Mouse (Mus musculus) C2C12 (cell line): ENCODE results near the gene Ehmt2.

Experiments used
- CTCF ChIP-seq: IDR thresholded peaks from one replicate; pipeline ENCODE4 v1.5.1; 2011; ENCODE audit not compliant: control insufficient read depth, insufficient read depth, insufficient read length
- MYOG ChIP-seq: IDR thresholded peaks from one replicate; pipeline ENCODE4 v1.6.1; 2011; ENCODE audit not compliant: control insufficient read depth, insufficient read length; ENCODE audit errors: extremely low read depth

DNA sequence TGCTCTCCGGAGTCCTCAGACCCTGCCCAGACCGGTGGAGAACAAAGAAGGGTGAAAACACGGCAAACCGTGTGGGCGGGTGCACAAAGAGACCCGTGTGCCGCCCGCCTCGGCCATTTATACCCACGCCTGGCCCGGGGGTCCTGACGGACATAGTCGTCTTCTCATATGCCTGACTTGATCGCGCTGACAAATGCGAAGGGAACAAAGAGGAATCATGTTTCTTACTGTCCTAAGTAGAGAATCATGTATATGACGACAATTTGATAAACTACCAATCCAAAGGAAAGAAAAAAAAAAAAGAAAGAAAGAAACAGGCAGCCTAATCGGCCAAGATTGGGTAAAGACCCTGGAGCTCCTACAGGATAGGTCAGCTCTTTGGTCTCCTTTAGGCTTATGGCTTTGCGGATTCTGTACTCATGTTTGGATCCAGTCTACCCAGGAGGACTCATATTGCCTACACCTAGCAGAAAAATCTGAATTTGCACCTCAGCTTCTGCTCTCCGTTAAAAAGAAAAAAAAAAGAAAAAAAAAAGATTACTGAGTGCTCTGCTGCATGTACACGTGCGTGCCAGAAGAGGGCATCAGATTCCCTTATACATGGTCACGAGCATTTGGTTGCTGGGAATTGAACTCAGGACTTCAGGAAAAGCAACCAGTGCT, 54.2 kb downstream of the Ehmt2 start:
- TF ChIP-seq CTCF (peak; percentile 19), MYOG (no peak)
